Mouse (Mus musculus) kidney, embryonic 16.5 days (tissue): ENCODE results near the gene Errfi1. TPM values are rescaled to one million over a fixed set of nuclear protein-coding genes. Genes with fewer than 3 reads are reported as not detected.

ENCODE experiments used
- ATAC-seq: fragments of 200-750 bp; cut with Nextera tagmentation; 2 replicates; pipeline ENCODE4 v1.8.0; 2017; ENCODE audit warnings: moderate TSS enrichment; ENCODE audit not compliant: low FRiP score, low TSS enrichment
- H3K27ac ChIP-seq: fragments of 300-500 bp; sonication (generic); 2 replicates; pipeline ENCODE4 v1.5.1; 2014; ENCODE audit warnings: low read length
- H3K27me3 ChIP-seq: fragments of 300-500 bp; sonication (generic); 2 replicates; pipeline ENCODE4 v1.6.1; 2014; ENCODE audit warnings: low read length, control low read depth, mixed read lengths; ENCODE audit not compliant: insufficient read depth
- H3K36me3 ChIP-seq: fragments of 300-500 bp; sonication (generic); 2 replicates; pipeline ENCODE4 v1.6.1; 2014; ENCODE audit warnings: low read length, control low read depth, mixed read lengths; ENCODE audit not compliant: insufficient read depth
- H3K4me1 ChIP-seq: fragments of 300-500 bp; sonication (generic); 2 replicates; pipeline ENCODE4 v1.6.1; 2014; ENCODE audit warnings: low read length, control low read depth, mixed read lengths; ENCODE audit not compliant: insufficient read depth
- H3K4me2 ChIP-seq: fragments of 300-500 bp; sonication (generic); replicated peaks from 2 replicates; pipeline ENCODE4 v1.6.1; 2014; ENCODE audit warnings: low read depth, low read length
- H3K4me3 ChIP-seq: fragments of 300-500 bp; sonication (generic); 2 replicates; pipeline ENCODE4 v1.5.1; 2014; ENCODE audit warnings: mild to moderate bottlenecking, low read length
- H3K9ac ChIP-seq: fragments of 300-500 bp; sonication (generic); replicated peaks from 2 replicates; pipeline ENCODE4 v1.6.1; 2014; ENCODE audit warnings: low read length
- H3K9me3 ChIP-seq: fragments of 300-500 bp; sonication (generic); 2 replicates; pipeline ENCODE4 v1.6.1; 2016; ENCODE audit warnings: low read length, control low read depth
- WGBS: fragments of 180-500 bp; shearing (Covaris S2); extraction: QIAGEN DNeasy Blood & Tissue Kit; methylation state at CpG from one replicate; pipeline ENCODE4 v1.1.7; 2014; 5-methylcytosine and 5-hydroxymethylcytosine counted together
- polyA plus RNA-seq: library from polyadenylated mRNA; unstranded; fragments of >200 nt; fragmentation: Nextera tagmentation; extraction: Ambion mirVana; gene quantifications from 2 replicates; pipeline ENCODE4 v1.2.1, GENCODE M21; 2015

Errfi1 gene
- polyA plus RNA-seq, 1 experiment from 2014 or later = 33.4 TPM

- Histone ChIP-seq H3K4me2 (no peak overlapping the region), H3K27ac (peak overlapping the region; percentile 39; the same call in 1 of the 2 replicates), H3K4me3 (no peak overlapping the region), H3K36me3 (no peaks in the 10 kb centered on the region), H3K27me3 (no peaks in the 10 kb centered on the region), H3K9ac (no peak overlapping the region), H3K9me3 (no peaks in the 10 kb centered on the region), H3K4me1 (peaks cover 57% of the 10 kb centered on the region)
- ATAC-seq = 0 out of 2 replicates have a peak, but pooled peaks have one; percentile 25
- 40% methylated on average over 9 of the region's 9 CpGs for WGBS
These were observed 31.1 kb upstream of the Errfi1 start for GRCm38 (mm10) chr4:150822624-150823023.

- Histone ChIP-seq H3K4me2 (no peak overlapping the region), H3K27me3 (no peaks in the 10 kb centered on the region), H3K27ac (peak overlapping the region; percentile 39), H3K9me3 (no peaks in the 10 kb centered on the region), H3K36me3 (no peaks in the 10 kb centered on the region), H3K4me3 (no peak overlapping the region), H3K9ac (no peak overlapping the region), H3K4me1 (peaks cover 58% of the 10 kb centered on the region)
- 0 out of 2 replicates have a peak, but pooled peaks have one; percentile 9 for ATAC-seq
- WGBS = 51% methylated on average over 24 of the region's 24 CpGs
These were observed 29.9 kb upstream of the Errfi1 start for GRCm38 (mm10) chr4:150823614-150824480.

GRCm38 (mm10) chr4:150824877-150825276 lies 28.8 kb upstream of the Errfi1 start:
- Histone ChIP-seq H3K4me1 (peaks cover 52% of the 10 kb centered on the region), H3K9ac (no peak overlapping the region), H3K4me3 (no peak overlapping the region), H3K9me3 (no peaks in the 10 kb centered on the region), H3K36me3 (no peaks in the 10 kb centered on the region), H3K27ac (peak overlapping the region; percentile 91), H3K27me3 (no peaks in the 10 kb centered on the region), H3K4me2 (no peak overlapping the region)
- 0 out of 2 replicates have a peak, but pooled peaks have one; percentile 27 for ATAC-seq
- 39% methylated on average over 6 of the region's 6 CpGs for WGBS

- no peaks in the 10 kb centered on the region for H3K36me3 ChIP-seq
- H3K4me2 ChIP-seq = no peak overlapping the region
- peak; percentile 62 for ATAC-seq
- H3K4me3 ChIP-seq = no peak overlapping the region
- peak overlapping the region; percentile 91 for H3K27ac ChIP-seq
- peaks cover 52% of the 10 kb centered on the region for H3K4me1 ChIP-seq
- H3K9me3 ChIP-seq = no peaks in the 10 kb centered on the region
- WGBS = 19% methylated on average over 7 of the region's 7 CpGs
- H3K27me3 ChIP-seq = no peaks in the 10 kb centered on the region
- no peak overlapping the region for H3K9ac ChIP-seq
These were observed 28.2 kb upstream of the Errfi1 start for GRCm38 (mm10) chr4:150825531-150825930.

- H3K9ac ChIP-seq = no peak overlapping the region
- 45% methylated on average over 3 of the region's 3 CpGs for WGBS
These were observed 22.4 kb upstream of the Errfi1 start for GRCm38 (mm10) chr4:150831321-150831720.

GRCm38 (mm10) chr4:150831941-150832340 lies 21.8 kb upstream of the Errfi1 start:
- Histone ChIP-seq H3K27me3 (no peaks in the 10 kb centered on the region), H3K4me1 (peaks cover 4% of the 10 kb centered on the region; the same call in 1 of the 2 replicates), H3K4me3 (no peak overlapping the region), H3K9ac (no peak overlapping the region), H3K9me3 (no peaks in the 10 kb centered on the region), H3K36me3 (no peaks in the 10 kb centered on the region), H3K4me2 (no peak overlapping the region), H3K27ac (no peak overlapping the region)
- ATAC-seq = no peak
- WGBS = 92% methylated on average over 6 of the region's 6 CpGs

More at GRCm38 (mm10) chr4:150831321-150831720, 22.4 kb upstream of the Errfi1 start:
- ATAC-seq = no peak
- Histone ChIP-seq H3K36me3 (no peaks in the 10 kb centered on the region), H3K4me1 (peaks cover 10% of the 10 kb centered on the region), H3K4me3 (no peak overlapping the region), H3K27me3 (no peaks in the 10 kb centered on the region), H3K9me3 (no peaks in the 10 kb centered on the region), H3K4me2 (no peak overlapping the region), H3K27ac (no peak overlapping the region)

GRCm38 (mm10) chr4:150835163-150835562 lies 18.6 kb upstream of the Errfi1 start:
- no peak overlapping the region for H3K4me2 ChIP-seq
- H3K9me3 ChIP-seq = no peaks in the 10 kb centered on the region
- no peaks in the 10 kb centered on the region for H3K27me3 ChIP-seq
- no peak overlapping the region for H3K9ac ChIP-seq
- 0 out of 2 replicates have a peak, but pooled peaks cover 3% of the 10 kb centered on the region for H3K4me1 ChIP-seq
- no peaks in the 10 kb centered on the region for H3K36me3 ChIP-seq
- 86% methylated on average over 5 of the region's 5 CpGs for WGBS
- no peak for ATAC-seq
- no peak overlapping the region for H3K4me3 ChIP-seq
- 0 out of 2 replicates have a peak overlapping the region, but pooled peaks have one; percentile 3 for H3K27ac ChIP-seq

- no peak overlapping the region for H3K27ac ChIP-seq
- H3K4me3 ChIP-seq = no peak overlapping the region
- H3K9me3 ChIP-seq = no peaks in the 10 kb centered on the region
- no peaks in the 10 kb centered on the region for H3K27me3 ChIP-seq
- H3K4me2 ChIP-seq = no peak overlapping the region
- H3K4me1 ChIP-seq = 0 out of 2 replicates have a peak, but pooled peaks cover 3% of the 10 kb centered on the region
- H3K9ac ChIP-seq = no peak overlapping the region
- ATAC-seq = no peak
- 89% methylated on average over 13 of the region's 13 CpGs for WGBS
- no peaks in the 10 kb centered on the region for H3K36me3 ChIP-seq
These were observed 17.5 kb upstream of the Errfi1 start for GRCm38 (mm10) chr4:150836258-150836657.

GRCm38 (mm10) chr4:150836961-150837360 lies 16.8 kb upstream of the Errfi1 start:
- Histone ChIP-seq H3K27me3 (no peaks in the 10 kb centered on the region), H3K4me3 (no peak overlapping the region), H3K4me2 (no peak overlapping the region), H3K36me3 (no peaks in the 10 kb centered on the region), H3K27ac (no peak overlapping the region), H3K9ac (no peak overlapping the region), H3K4me1 (0 out of 2 replicates have a peak, but pooled peaks cover 3% of the 10 kb centered on the region), H3K9me3 (no peaks in the 10 kb centered on the region)
- no peak; the same call in 1 of the 2 replicates for ATAC-seq
- 85% methylated on average over 12 of the region's 12 CpGs for WGBS

GRCm38 (mm10) chr4:150837458-150837857 lies 16.3 kb upstream of the Errfi1 start:
- Histone ChIP-seq H3K27ac (no peak overlapping the region), H3K9me3 (no peaks in the 10 kb centered on the region), H3K9ac (no peak overlapping the region), H3K27me3 (no peaks in the 10 kb centered on the region), H3K4me1 (0 out of 2 replicates have a peak, but pooled peaks cover 3% of the 10 kb centered on the region), H3K4me3 (no peak overlapping the region), H3K36me3 (no peaks in the 10 kb centered on the region), H3K4me2 (no peak overlapping the region)
- ATAC-seq = no peak
- WGBS = 66% methylated on average over 6 of the region's 6 CpGs
